Mouse (Mus musculus) bone marrow macrophage, adult 2 months (primary cell): Measurements from ENCODE around the gene Sema6c. TPM values are rescaled to one million over a fixed set of nuclear protein-coding genes. Genes with fewer than 3 reads are reported as not detected.
"Not testable (repeated sequence)": the region's sequence is repeated elsewhere in the genome, so short reads cannot be mapped to it uniquely, and the experiment has no call there.

Experiments used
- H3K27ac ChIP-seq: 2 replicates; pipeline ENCODE4 v1.5.1; 2012; ENCODE audit warnings: low read depth, low read length; ENCODE audit not compliant: insufficient read depth
- H3K4me1 ChIP-seq: 2 replicates; pipeline ENCODE4 v1.6.1; 2012; ENCODE audit warnings: low read length; ENCODE audit not compliant: control insufficient read depth, insufficient read depth
- H3K4me3 ChIP-seq: 2 replicates; pipeline ENCODE4 v1.5.1; 2012; ENCODE audit warnings: mild to moderate bottlenecking, low read length, moderate library complexity; ENCODE audit not compliant: insufficient read depth
- CTCF ChIP-seq: IDR thresholded peaks from 2 replicates; pipeline ENCODE4 v1.5.1; 2012; ENCODE audit warnings: low read depth, mild to moderate bottlenecking, low read length, moderate library complexity
- POLR2A ChIP-seq: IDR thresholded peaks from 2 replicates; pipeline ENCODE4 v1.6.1; 2012; ENCODE audit warnings: mild to moderate bottlenecking, low read depth, low read length, borderline replicate concordance
- polyA plus RNA-seq: library from polyadenylated mRNA; stranded (reverse); fragments of >200 nt; gene quantifications from 2 replicates; pipeline ENCODE4 v1.2.4, GENCODE M21; 2012; ENCODE audit not compliant: missing spikeins, insufficient read depth, insufficient read length

Gene Sema6c
- polyA plus RNA-seq, 1 experiment: 1.2 TPM

GRCm38 (mm10) chr3:95210585-95210984, 50.3 kb downstream of the Sema6c start:
- no peak overlapping the region for H3K27ac ChIP-seq
- no peaks in the 10 kb centered on the region for H3K4me1 ChIP-seq
- H3K4me3 ChIP-seq: no peak overlapping the region
- no peak for TF ChIP-seq POLR2A
- TF ChIP-seq CTCF: no peak

- not testable (repeated sequence) for H3K27ac ChIP-seq, H3K4me1 ChIP-seq, H3K4me3 ChIP-seq
Measured at GRCm38 (mm10) chr3:95212889-95213608, 52.8 kb downstream of the Sema6c start.

DNA sequence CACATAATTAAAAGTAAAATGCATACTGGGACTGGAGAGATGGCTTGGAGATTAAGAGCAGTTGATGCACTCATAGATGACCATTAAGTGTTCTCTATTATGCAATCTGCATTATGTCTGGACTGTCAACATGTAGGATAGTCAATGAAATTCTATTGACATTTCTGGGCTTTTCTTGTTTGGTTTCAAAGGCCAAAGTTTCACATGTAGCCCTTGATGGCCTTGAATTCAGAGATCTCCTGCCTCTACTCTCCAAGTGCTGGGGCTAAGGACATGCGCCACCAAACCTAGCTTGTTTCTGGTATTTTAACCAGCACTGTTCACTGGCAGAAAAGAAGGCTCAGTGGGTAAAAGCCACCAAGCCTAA, 53.3 kb downstream of the Sema6c start:
- no peak for TF ChIP-seq CTCF
- no peak for TF ChIP-seq POLR2A
- Histone ChIP-seq H3K4me3 (no peak overlapping the region), H3K4me1 (peaks cover 7% of the 10 kb centered on the region), H3K27ac (no peak overlapping the region)

DNA sequence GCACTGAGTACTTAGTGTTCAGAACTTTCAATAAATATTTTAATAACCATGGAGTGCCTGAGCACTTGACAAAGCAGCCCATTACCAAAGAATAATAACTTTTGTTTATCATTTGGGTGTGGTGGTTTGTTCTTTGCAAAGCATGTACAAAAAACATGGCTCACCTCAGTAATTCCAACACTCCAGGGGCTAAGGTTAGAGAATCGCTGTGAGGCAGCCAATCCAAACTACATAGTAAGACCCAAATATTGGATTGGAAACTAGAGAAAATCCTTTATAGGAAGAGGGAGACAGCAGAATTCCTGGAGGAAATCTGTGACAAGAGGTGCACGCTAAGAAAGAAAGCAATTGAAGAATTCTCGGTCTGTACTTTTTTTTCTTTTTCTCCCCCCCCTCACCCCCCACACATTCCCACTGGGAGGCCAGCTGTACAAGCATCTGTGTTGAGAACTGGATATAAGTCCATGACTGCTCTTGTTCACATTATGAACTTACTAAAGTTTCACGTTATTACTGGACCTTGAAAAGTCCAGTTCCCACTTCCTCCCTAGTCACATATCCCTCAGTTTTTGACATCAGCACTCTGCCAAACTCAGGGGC, 56.5 kb downstream of the Sema6c start:
- TF ChIP-seq CTCF: no peak
- no peak for TF ChIP-seq POLR2A
- Histone ChIP-seq H3K4me1 (peaks cover 7% of the 10 kb centered on the region), H3K4me3 (peak overlapping the region; percentile 64), H3K27ac (peak overlapping the region; percentile 59)

DNA sequence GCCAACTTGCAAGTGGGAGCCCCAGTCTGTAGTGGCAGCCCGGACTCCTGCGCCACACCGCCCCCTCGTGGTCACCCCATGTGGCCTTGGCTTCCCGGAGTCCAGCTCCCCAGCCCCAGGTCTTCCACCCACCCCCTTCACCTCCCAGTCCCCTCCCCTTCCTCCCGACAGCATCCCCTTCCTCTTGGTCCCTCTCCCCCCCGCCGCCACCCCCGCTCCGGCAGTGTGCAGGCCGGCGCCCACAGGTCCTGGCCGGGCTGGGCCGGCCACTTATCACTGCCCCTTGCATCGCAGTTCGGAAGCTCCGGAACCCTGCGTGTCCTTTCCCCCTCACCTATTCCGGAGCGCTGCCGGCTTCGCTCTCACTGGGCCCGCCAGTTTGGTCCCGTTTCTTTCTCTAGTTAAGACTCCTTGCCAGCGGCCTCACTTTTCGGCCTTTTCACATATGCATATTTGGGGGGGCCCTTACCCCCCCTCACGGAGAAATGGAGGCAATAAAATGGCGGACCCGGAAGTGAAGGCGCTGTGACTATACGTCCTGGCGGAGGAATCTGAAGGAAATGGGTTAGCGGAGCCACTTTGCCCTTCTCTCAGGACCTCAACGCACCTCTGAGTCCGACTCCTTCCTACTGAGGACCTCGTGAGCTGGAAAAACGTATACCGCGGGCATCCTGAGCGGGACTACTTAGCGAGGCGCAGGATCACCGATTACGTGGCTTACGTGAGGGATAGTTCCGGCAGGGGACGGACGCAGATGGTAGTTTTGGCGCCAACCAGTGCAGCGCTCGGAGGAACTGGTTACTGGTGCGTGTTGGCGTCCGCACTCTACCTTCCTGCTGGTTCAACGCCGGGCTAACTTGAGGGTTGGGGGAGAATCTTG, 57.2 kb downstream of the Sema6c start, which contains the start of gene Gabpb2:
Gene Gabpb2 (minus strand): TSS at position 662 of the 880 bp plus-strand sequence.
- TF ChIP-seq POLR2A: no peak
- peak; percentile 61 for TF ChIP-seq CTCF
- peaks cover 7% of the 10 kb centered on the region for H3K4me1 ChIP-seq
- peak within 1 kb of the TSS; percentile 91 for H3K27ac ChIP-seq
- H3K4me3 ChIP-seq: peak within 1 kb of the TSS; percentile 74

- Histone ChIP-seq H3K27ac (peak overlapping the region; percentile 91), H3K4me1 (peaks cover 7% of the 10 kb centered on the region), H3K4me3 (peak overlapping the region; percentile 74)
- TF ChIP-seq CTCF (no peak), POLR2A (no peak)
Measured at GRCm38 (mm10) chr3:95218466-95219137, 58.3 kb downstream of the Sema6c start.

- Histone ChIP-seq H3K27ac (no peak overlapping the region), H3K4me3 (no peak overlapping the region), H3K4me1 (no peaks in the 10 kb centered on the region; the same call in 1 of the 2 replicates)
- TF ChIP-seq CTCF (no peak), POLR2A (no peak)
Measured at GRCm38 (mm10) chr3:95223041-95223440, 62.8 kb downstream of the Sema6c start.

Other genes starting within 250 kb of the Sema6c start
- 32.8 and 35.0 TPM in 2 replicates for gene Selenbp1, start 227.4 kb upstream of the Sema6c start, polyA plus RNA-seq
- gene Rfx5, start 206.4 kb upstream of the Sema6c start, polyA plus RNA-seq: 18.7 and 23.1 TPM in 2 replicates
- 23.7 and 28.6 TPM in 2 replicates for gene Pi4kb, start 185.7 kb upstream of the Sema6c start, polyA plus RNA-seq
- gene Zfp687, start 145.0 kb upstream of the Sema6c start, polyA plus RNA-seq: 10.5 and 12.7 TPM in 2 replicates
- 136 and 148 TPM in 2 replicates for gene Psmd4, start 117.8 kb upstream of the Sema6c start, polyA plus RNA-seq
- gene Pip5k1a, start 53.5 kb upstream of the Sema6c start, polyA plus RNA-seq: 23.4 and 27.8 TPM in 2 replicates
- 54.8 and 57.4 TPM in 2 replicates for gene Vps72, start 49.4 kb upstream of the Sema6c start, polyA plus RNA-seq
- gene Tmod4, start 36.0 kb upstream of the Sema6c start, polyA plus RNA-seq: 0.60 TPM in 1 of 2 replicates, not detected in the other
- gene Scnm1, start 26.4 kb upstream of the Sema6c start, polyA plus RNA-seq: 88.6 and 112 TPM in 2 replicates
- gene Lysmd1, start 26.4 kb upstream of the Sema6c start, polyA plus RNA-seq: 5.6 and 6.0 TPM in 2 replicates
- gene Tnfaip8l2, start 18.1 kb upstream of the Sema6c start, polyA plus RNA-seq: 235 and 240 TPM in 2 replicates
- gene Gabpb2, start 57.5 kb downstream of the Sema6c start, polyA plus RNA-seq: 36.4 and 38.8 TPM in 2 replicates
- 128 and 133 TPM in 2 replicates for gene Cdc42se1, start 68.3 kb downstream of the Sema6c start, polyA plus RNA-seq
- gene Mllt11, start 71.7 kb downstream of the Sema6c start, polyA plus RNA-seq: 19.7 and 23.3 TPM in 2 replicates
- gene Gm128, start 81.1 kb downstream of the Sema6c start, polyA plus RNA-seq: not detected in 2 replicates
- not detected in 2 replicates for gene Bnipl, start 90.7 kb downstream of the Sema6c start, polyA plus RNA-seq
- 50.7 and 70.7 TPM in 2 replicates for gene Mindy1, start 120.9 kb downstream of the Sema6c start, polyA plus RNA-seq
- 15.6 and 16.6 TPM in 2 replicates for gene Prune1, start 121.6 kb downstream of the Sema6c start, polyA plus RNA-seq
- gene Anxa9, start 146.7 kb downstream of the Sema6c start, polyA plus RNA-seq: 11.1 and 15.4 TPM in 2 replicates
- gene Cers2, start 154.3 kb downstream of the Sema6c start, polyA plus RNA-seq: 173 and 186 TPM in 2 replicates
- gene Setdb1, start 196.7 kb downstream of the Sema6c start, polyA plus RNA-seq: 34.2 and 37.2 TPM in 2 replicates
- gene 4930558C23Rik, start 242.4 kb downstream of the Sema6c start, polyA plus RNA-seq: not detected in 2 replicates